In the genomic region with DNA sequence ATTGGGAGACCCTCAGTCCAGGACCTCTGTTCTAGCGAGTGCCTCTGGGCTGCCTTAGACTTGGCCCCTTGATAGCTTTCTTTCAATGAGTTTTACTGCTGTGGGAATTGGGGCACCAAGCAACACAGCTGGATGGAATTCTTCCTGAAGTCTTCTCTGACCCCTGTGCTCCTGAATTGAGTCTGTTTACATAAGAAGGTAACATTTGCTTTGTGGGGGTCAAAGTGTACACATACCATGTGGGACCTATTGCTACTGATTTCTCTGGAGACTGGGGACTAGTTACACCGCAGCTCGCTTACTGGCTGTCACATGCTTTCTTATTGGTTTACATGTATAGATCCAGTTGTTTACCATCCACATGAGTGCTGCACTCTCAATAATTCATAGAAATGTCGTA, we compare ENCODE assay signal across 15 mouse cellular contexts.
DNase-seq lines count a peak whose midpoint lies in the region; ATAC-seq lines count a peak whose summit lies in the region.
"Had no signal": no experiment of that assay in that cellular context is flagged by ENCODE, and none has a peak within 500 bp of the region (broad histone marks: within the 10 kb centered on the region; RNA-seq: fewer than 3 reads in every experiment).

No protein-coding gene starts in this region.

- no peak overlapping the region for H3K4me2 ChIP-seq in embryonic facial prominence, embryonic 11.5 days (ENCODE audit: low read depth, low read length)
- no peak overlapping the region for H3K4me2 ChIP-seq in liver, embryonic 15.5 days
- H3K4me2 ChIP-seq: heart, embryonic 12.5 days; hindbrain, embryonic 14.5 days had no signal

- DNase-seq in ES-CJ7 (ENCODE audit: low read depth, low spot score) (peak; percentile 2), R1 (ENCODE audit: low read depth, low spot score) (peak; percentile 33)
- peak; percentile 53 for DNase-seq in embryonic facial prominence, embryonic 11.5 days (ENCODE audit: low spot score)
- DNase-seq in thymus, postnatal 14 days = no peak
- no peak for DNase-seq in ovary, postnatal 14 days (ENCODE audit: low spot score)
- no peak for DNase-seq in urinary bladder, postnatal 14 days (ENCODE audit: low spot score)
- DNase-seq: adrenal gland, postnatal 14 days; cerebellum, adult 11 months; cerebellum, postnatal 14 days; heart, postnatal 14 days; right cerebral cortex, postnatal 4 days had no signal

- H3K9me3 ChIP-seq in embryonic facial prominence, embryonic 11.5 days (replicated peaks; ENCODE audit: control insufficient read depth, low read length) = no peaks in the 10 kb centered on the region
- H3K9me3 ChIP-seq in liver, embryonic 15.5 days (replicated peaks) = no peaks in the 10 kb centered on the region
- H3K9me3 ChIP-seq: heart, embryonic 12.5 days had no signal

- H3K4me3 ChIP-seq in embryonic facial prominence, embryonic 11.5 days (ENCODE audit: low read depth, low read length) = no peak overlapping the region
- no peak overlapping the region for H3K4me3 ChIP-seq in liver, embryonic 15.5 days (replicated peaks)
- H3K4me3 ChIP-seq: heart, embryonic 12.5 days had no signal

- no peak overlapping the region for H3K27ac ChIP-seq in embryonic facial prominence, embryonic 11.5 days (replicated peaks; ENCODE audit: low read depth, low read length)
- no peak overlapping the region for H3K27ac ChIP-seq in liver, embryonic 15.5 days (replicated peaks)
- H3K27ac ChIP-seq: hindbrain, embryonic 14.5 days; kidney, postnatal 0 days had no signal

- H3K36me3 ChIP-seq in embryonic facial prominence, embryonic 11.5 days (replicated peaks; ENCODE audit: control insufficient read depth, insufficient read depth, low read depth, low read length) = no peaks in the 10 kb centered on the region
- H3K36me3 ChIP-seq in liver, embryonic 15.5 days (replicated peaks) = no peaks in the 10 kb centered on the region
- H3K36me3 ChIP-seq: heart, embryonic 12.5 days had no signal

- H3K4me1 ChIP-seq in embryonic facial prominence, embryonic 11.5 days (ENCODE audit: control insufficient read depth, insufficient read depth, low read length) = no peaks in the 10 kb centered on the region
- H3K4me1 ChIP-seq in liver, embryonic 15.5 days (replicated peaks) = 0 out of 2 replicates have a peak, but pooled peaks cover 3% of the 10 kb centered on the region

- no peak for ATAC-seq in embryonic facial prominence, embryonic 11.5 days (replicated peaks; ENCODE audit: insufficient number of reproducible peaks, low FRiP score, low TSS enrichment, low read depth)
- ATAC-seq in liver, embryonic 15.5 days (ENCODE audit: insufficient read depth) = peak; percentile 47; the same call in 1 of the 2 replicates

- peaks cover 4% of the 10 kb centered on the region; the same call in 1 of the 2 replicates for H3K27me3 ChIP-seq in embryonic facial prominence, embryonic 11.5 days (ENCODE audit: control insufficient read depth, insufficient read depth, low read length)
- no peaks in the 10 kb centered on the region for H3K27me3 ChIP-seq in liver, embryonic 15.5 days
- H3K27me3 ChIP-seq: heart, embryonic 12.5 days had no signal

- WGBS in embryonic facial prominence, embryonic 11.5 days = 26% methylated on average over 4 of the region's 4 CpGs
- WGBS in liver, embryonic 15.5 days (ENCODE audit: insufficient replicate concordance) = 49% methylated on average over 4 of the region's 4 CpGs

- H3K9ac ChIP-seq in embryonic facial prominence, embryonic 11.5 days (replicated peaks; ENCODE audit: low read length) = no peak overlapping the region
- H3K9ac ChIP-seq in liver, embryonic 15.5 days = no peak overlapping the region
- H3K9ac ChIP-seq: heart, embryonic 12.5 days; hindbrain, embryonic 14.5 days had no signal

Comparison
In these comparisons a context has a peak if more than half of its experiments do, and no peak if none do; other contexts are left out.
1. DNase-seq: peak in ES-CJ7 (single experiment), R1 (single experiment) and embryonic facial prominence, embryonic 11.5 days (single experiment); none in thymus, postnatal 14 days (single experiment), ovary, postnatal 14 days (single experiment) and urinary bladder, postnatal 14 days (single experiment).